Mouse (Mus musculus) intestine, postnatal 0 days (tissue): ENCODE data around the gene Tldc2. TPM values are rescaled to one million over a fixed set of nuclear protein-coding genes. Genes with fewer than 3 reads are reported as not detected.
A peak's percentile ranks its signal among the peaks of the same experiment; 100 is the strongest.

Experiments used
- ATAC-seq: fragments of 200-750 bp; cut with Nextera tagmentation; 2 replicates; pipeline ENCODE4 v1.8.0; 2017; ENCODE audit warnings: mild to moderate bottlenecking, moderate TSS enrichment, moderate library complexity
- H3K27ac ChIP-seq: fragments of 300-500 bp; sonication (generic); 2 replicates; pipeline ENCODE4 v1.5.1; 2014; ENCODE audit warnings: mild to moderate bottlenecking, low read depth, low read length, moderate library complexity
- H3K27me3 ChIP-seq: fragments of 300-500 bp; sonication (generic); replicated peaks from 2 replicates; pipeline ENCODE4 v1.6.1; 2014; ENCODE audit warnings: low read length, mixed read lengths; ENCODE audit not compliant: control insufficient read depth, insufficient read depth
- H3K36me3 ChIP-seq: fragments of 300-500 bp; sonication (generic); 2 replicates; pipeline ENCODE4 v1.6.1; 2014; ENCODE audit warnings: mild to moderate bottlenecking, moderate library complexity; ENCODE audit not compliant: control insufficient read depth, insufficient read depth
- H3K4me1 ChIP-seq: fragments of 300-500 bp; sonication (generic); replicated peaks from 2 replicates; pipeline ENCODE4 v1.6.1; 2014; ENCODE audit warnings: antibody characterized with exemption, low read length, mixed read lengths; ENCODE audit not compliant: control insufficient read depth, insufficient read depth
- H3K4me2 ChIP-seq: fragments of 300-500 bp; sonication (generic); replicated peaks from 2 replicates; pipeline ENCODE4 v1.6.1; 2014; ENCODE audit warnings: low read depth, mild to moderate bottlenecking, moderate library complexity
- H3K4me3 ChIP-seq: fragments of 300-500 bp; sonication (generic); 2 replicates; pipeline ENCODE4 v1.5.1; 2014; ENCODE audit warnings: low read depth, low read length
- H3K9ac ChIP-seq: fragments of 300-500 bp; sonication (generic); 2 replicates; pipeline ENCODE4 v1.6.1; 2014; ENCODE audit warnings: mild to moderate bottlenecking, low read depth, low read length
- H3K9me3 ChIP-seq: fragments of 300-500 bp; sonication (generic); 2 replicates; pipeline ENCODE4 v1.6.1; 2016; ENCODE audit warnings: mixed run types; ENCODE audit not compliant: control insufficient read depth
- CTCF ChIP-seq: sonication (generic); IDR thresholded peaks from 2 replicates; pipeline ENCODE4 v1.5.1; 2016; ENCODE audit warnings: low read depth, mild to moderate bottlenecking, control low read depth, antibody characterized with exemption, moderate library complexity
- WGBS: fragments of 180-500 bp; shearing (Covaris S2); extraction: QIAGEN DNeasy Blood & Tissue Kit; methylation state at CpG from one replicate; pipeline ENCODE4 v1.1.7; 2014; 5-methylcytosine and 5-hydroxymethylcytosine counted together
- polyA plus RNA-seq: library from polyadenylated mRNA; unstranded; fragments of >200 nt; fragmentation: Nextera tagmentation; extraction: Ambion mirVana; gene quantifications from 2 replicates; pipeline ENCODE4 v1.2.1, GENCODE M21; 2015

The Tldc2 gene
- polyA plus RNA-seq, 1 experiment from 2014 or later = not detected

DNA sequence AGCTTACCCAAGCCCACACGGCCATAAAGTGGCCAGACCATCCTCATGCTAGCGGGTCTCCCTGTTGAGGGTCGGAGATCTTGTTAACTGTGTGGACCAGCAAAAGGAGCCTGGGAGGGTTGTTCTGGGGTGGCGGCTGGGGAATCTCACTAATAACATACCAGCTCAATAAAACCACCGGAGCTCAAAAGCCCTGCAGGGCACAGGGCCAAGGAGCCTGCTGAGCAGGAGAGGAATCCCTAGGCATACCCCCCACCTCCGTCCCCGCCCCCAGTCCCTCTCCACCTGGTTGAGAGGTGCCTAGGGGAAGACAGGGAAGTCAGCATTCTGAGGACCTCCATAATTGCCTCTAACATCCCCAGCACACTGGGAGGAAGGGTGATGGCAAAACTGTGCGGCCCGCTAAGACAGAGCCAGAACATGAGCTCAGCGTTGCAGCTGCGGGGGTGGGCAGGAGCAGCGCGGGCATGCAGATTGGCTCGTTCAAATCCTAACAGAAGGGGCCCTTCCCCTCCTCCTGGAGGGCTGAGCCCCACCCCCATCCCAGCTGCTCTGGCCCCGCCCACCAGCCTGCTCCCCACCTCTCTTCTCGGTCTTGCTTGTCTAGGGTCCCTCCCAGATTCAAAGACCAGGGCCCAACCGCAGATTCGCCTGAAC, 28.4 kb upstream of the Tldc2 start:
- Histone ChIP-seq H3K4me2 (peak overlapping the region; percentile 65), H3K4me3 (peak overlapping the region; percentile 11; the same call in 1 of the 2 replicates), H3K9ac (no peak overlapping the region)

DNA sequence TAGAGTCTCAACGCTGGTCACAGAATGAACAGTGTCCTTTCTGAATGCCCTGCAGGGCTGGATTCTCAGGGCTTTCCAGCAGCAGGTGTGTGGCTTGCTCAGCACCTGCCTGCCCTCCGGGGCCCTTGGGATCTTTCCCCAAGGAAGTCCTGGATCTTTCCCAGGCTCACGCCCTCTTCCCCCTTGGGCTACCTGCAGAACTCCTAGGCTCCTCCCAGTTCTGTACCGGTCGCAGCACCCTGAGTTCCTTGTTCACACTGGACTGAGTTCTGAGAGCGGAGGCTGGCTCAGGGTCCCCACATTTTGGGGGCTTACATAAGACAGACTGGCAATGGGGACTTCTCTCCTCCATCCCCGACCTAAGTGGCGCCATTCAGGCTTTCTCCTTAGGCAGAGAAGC, 27.7 kb upstream of the Tldc2 start:
- no peaks in the 10 kb centered on the region for H3K27me3 ChIP-seq
- no peaks in the 10 kb centered on the region; the same call in 1 of the 2 replicates for H3K4me1 ChIP-seq
- H3K4me3 ChIP-seq = 0 out of 2 replicates have a peak overlapping the region, but pooled peaks have one; percentile 11
- H3K4me2 ChIP-seq = peak overlapping the region; percentile 65
- ATAC-seq = peak; percentile 46
- H3K27ac ChIP-seq = no peak overlapping the region
- 47% methylated on average over 8 of the region's 8 CpGs for WGBS
- TF ChIP-seq CTCF = no peak
- H3K36me3 ChIP-seq = no peaks in the 10 kb centered on the region
- no peaks in the 10 kb centered on the region for H3K9me3 ChIP-seq
- H3K9ac ChIP-seq = no peak overlapping the region

More for the DNA sequence above, 28.4 kb upstream of the Tldc2 start:
- no peak for TF ChIP-seq CTCF
- peak; percentile 74 for ATAC-seq
- whole genome bisulfite sequencing = 19% methylated on average over 18 of the region's 18 CpGs
- Histone ChIP-seq H3K9me3 (no peaks in the 10 kb centered on the region), H3K4me1 (no peaks in the 10 kb centered on the region; the same call in 1 of the 2 replicates), H3K27me3 (no peaks in the 10 kb centered on the region), H3K27ac (0 out of 2 replicates have a peak overlapping the region, but pooled peaks have one; percentile 35), H3K36me3 (no peaks in the 10 kb centered on the region)

DNA sequence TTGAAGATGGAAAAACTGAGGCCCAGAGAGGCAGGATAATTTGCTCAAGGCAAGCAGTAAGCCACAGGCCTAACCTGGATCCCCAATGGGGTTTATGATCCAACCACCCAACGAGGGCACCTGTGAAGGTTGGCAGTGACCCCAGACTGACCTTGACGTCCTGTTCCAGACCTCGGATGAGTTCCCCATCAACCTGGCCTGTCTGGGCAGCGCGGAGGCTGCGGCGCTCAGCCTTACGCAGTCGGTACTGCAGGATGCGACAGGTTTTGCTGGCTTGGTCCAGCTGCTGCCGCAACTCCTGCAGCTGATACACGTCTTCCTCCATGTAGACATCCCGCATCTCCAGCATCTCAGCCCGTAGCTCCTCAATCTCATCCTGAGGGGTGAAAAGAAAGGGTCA, 26.8 kb upstream of the Tldc2 start:
- H3K4me2 ChIP-seq = no peak overlapping the region
- H3K9ac ChIP-seq = no peak overlapping the region
- no peak for ATAC-seq
- no peak overlapping the region; the same call in 1 of the 2 replicates for H3K27ac ChIP-seq
- H3K4me1 ChIP-seq = peaks cover 1% of the 10 kb centered on the region; the same call in 1 of the 2 replicates
- WGBS = 91% methylated on average over 14 of the region's 14 CpGs
- H3K9me3 ChIP-seq = no peaks in the 10 kb centered on the region
- no peaks in the 10 kb centered on the region for H3K36me3 ChIP-seq
- H3K27me3 ChIP-seq = no peaks in the 10 kb centered on the region
- H3K4me3 ChIP-seq = no peak overlapping the region
- TF ChIP-seq CTCF = no peak

GRCm38 (mm10) chr2:157060557-157061305, 26.1 kb upstream of the Tldc2 start:
- H3K4me1 ChIP-seq = peaks cover 4% of the 10 kb centered on the region; the same call in 1 of the 2 replicates
- 83% methylated on average over 11 of the region's 11 CpGs for WGBS
- no peak overlapping the region for H3K9ac ChIP-seq
- no peak for TF ChIP-seq CTCF
- H3K9me3 ChIP-seq = no peaks in the 10 kb centered on the region
- no peak for ATAC-seq
- H3K27me3 ChIP-seq = no peaks in the 10 kb centered on the region
- no peak overlapping the region for H3K4me3 ChIP-seq
- no peak overlapping the region for H3K4me2 ChIP-seq
- H3K36me3 ChIP-seq = no peaks in the 10 kb centered on the region
- no peak overlapping the region; the same call in 1 of the 2 replicates for H3K27ac ChIP-seq

GRCm38 (mm10) chr2:157063241-157063700, 23.6 kb upstream of the Tldc2 start:
- Histone ChIP-seq H3K27ac (no peak overlapping the region), H3K4me1 (peaks cover 4% of the 10 kb centered on the region; the same call in 1 of the 2 replicates), H3K27me3 (no peaks in the 10 kb centered on the region), H3K9ac (no peak overlapping the region), H3K9me3 (no peaks in the 10 kb centered on the region), H3K36me3 (no peaks in the 10 kb centered on the region), H3K4me3 (no peak overlapping the region), H3K4me2 (no peak overlapping the region)
- WGBS = 63% methylated on average over 4 of the region's 4 CpGs
- TF ChIP-seq CTCF = no peak
- no peak for ATAC-seq

GRCm38 (mm10) chr2:157064136-157064535, 22.7 kb upstream of the Tldc2 start:
- Histone ChIP-seq H3K9ac (no peak overlapping the region), H3K9me3 (no peaks in the 10 kb centered on the region), H3K27me3 (no peaks in the 10 kb centered on the region), H3K27ac (no peak overlapping the region), H3K4me2 (no peak overlapping the region), H3K4me3 (no peak overlapping the region), H3K36me3 (no peaks in the 10 kb centered on the region), H3K4me1 (peaks cover 5% of the 10 kb centered on the region; the same call in 1 of the 2 replicates)
- no peak for ATAC-seq
- 61% methylated on average over 7 of the region's 7 CpGs for WGBS
- no peak for TF ChIP-seq CTCF
